Mouse (Mus musculus): ENCODE measurements around the gene Il10rb. TPM values are rescaled to one million over a fixed set of nuclear protein-coding genes. Genes with fewer than 3 reads are reported as not detected.

Gene Il10rb
- polyA plus RNA-seq (2017; shearing (Covaris generic)), result 124 TPM

DNA sequence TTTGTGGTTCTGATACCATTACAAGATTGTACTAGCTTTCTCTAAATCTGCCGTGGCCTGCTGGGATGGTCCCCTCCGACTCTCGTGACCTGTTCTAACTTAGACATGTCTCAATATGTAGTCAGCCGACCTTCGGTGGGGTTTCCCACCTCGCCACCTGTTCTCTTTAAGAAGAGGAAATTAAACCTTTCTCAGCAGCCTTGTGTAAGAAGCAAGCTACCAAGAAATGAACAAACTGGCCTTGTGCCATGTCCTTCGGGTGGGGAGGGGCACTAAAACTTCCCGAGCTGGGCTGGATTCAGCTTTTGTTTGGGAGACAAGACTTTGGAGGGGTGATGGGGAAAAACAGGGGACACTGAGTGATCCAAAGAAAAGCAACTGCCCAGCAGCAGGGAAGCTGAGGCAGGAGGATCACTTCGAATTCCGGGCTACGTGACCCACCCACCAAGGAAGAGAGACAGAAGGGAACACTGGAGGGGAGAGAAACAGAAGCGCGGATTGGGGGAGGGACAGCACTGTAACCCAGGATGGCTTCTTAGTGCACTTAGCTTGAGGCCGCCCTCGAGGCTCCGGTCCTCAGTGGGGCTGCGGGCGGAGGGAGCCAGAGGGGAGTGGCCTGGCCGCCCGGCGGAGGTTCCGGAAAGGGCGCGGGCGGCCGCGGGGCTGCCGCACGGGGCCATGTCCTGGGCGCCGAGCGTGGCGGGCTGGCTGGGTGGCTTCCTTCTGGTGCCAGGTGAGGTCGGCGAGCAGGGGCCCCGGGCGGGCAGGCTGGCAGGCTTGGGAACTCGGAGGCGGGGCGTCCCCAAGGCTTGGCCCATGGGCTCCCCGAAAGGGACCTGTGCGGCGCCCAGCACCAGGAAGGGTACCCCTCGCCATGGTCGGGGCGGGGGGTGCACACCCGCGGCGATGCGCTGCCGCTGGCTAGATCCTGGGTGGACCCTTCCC is at the start of gene Il10rb:
Il10rb (plus strand) TSS at position 525 of the 945 bp plus-strand sequence.

DNA sequence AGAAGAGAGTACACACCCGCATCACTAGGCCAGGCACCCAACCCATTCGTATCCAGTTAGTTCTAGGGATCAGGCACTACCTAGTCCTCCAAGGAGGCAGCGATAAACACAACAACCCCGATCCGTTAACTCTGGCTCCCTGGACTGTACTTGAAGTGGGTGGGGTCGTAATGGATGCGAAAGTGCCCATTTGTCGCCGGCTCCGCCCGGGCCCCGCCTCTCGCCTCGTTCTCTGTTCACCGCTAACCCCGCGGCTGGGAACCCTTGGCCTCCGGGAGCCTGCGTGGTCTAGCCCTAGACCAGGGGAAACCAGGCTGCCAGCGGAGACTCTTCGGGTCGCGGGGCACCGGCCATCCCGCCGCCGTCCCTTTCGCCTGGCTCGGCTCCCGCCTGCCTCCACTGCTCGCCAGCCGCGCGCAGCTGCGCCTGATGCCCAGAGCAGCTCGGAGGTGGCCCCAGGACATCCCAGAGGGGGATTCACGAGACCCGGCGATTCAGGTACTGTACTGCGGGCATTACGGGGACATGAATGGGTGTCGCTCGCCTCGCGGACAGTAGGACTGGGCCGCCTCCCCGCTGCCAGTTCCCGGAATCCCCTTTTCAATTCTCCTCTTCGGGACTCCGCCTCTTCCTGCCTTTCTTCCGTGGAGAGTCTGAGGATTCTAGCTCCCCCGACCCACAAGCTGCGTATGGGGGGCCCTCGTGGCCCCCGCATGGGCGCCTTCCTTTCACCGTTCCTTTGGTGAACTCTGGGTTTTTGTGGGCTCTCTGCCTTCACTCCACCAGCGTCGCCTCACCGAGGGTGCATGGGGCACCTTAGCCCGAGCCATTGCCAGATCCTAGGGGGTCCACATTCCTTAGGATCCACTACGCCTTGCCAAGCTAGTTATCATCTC is 33.1 kb upstream of the Il10rb start, which contains the start of gene Ifnar2:
Ifnar2 (plus strand) TSS at position 207 of the 896 bp plus-strand sequence.

DNA sequence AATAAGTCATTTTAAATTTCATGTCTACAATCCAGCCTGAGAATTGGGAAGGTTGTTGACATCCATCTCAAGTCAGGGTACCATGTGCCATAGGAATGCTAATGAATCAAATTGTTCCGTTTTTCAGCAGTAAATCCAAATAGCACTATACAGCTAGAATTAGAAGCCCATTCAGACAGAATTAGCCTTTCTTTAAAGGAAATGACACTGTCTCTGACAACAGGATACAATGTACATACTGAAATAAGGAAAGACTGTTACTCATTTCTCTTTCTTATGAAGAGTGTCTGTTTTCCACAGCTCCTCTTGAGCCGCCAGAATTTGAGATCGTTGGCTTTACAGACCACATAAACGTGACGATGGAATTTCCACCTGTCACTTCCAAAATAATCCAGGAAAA is 14.5 kb upstream of the Il10rb start, which contains the start of gene Gm21970:
Gm21970 (plus strand) TSS at position 301 of the 400 bp plus-strand sequence.

Other genes with a start within 250 kb of the Il10rb start
- not detected for gene Olig2, start 180.7 kb upstream of the Il10rb start, polyA plus RNA-seq (2017; shearing (Covaris generic))
- gene Olig1, start 136.4 kb upstream of the Il10rb start, polyA plus RNA-seq (2017; shearing (Covaris generic)), result not detected
- 72.8 TPM for gene Ifnar2, start 33.4 kb upstream of the Il10rb start, polyA plus RNA-seq (2017; shearing (Covaris generic))
- not detected for gene Gm21970, start 14.4 kb upstream of the Il10rb start, polyA plus RNA-seq (2017; shearing (Covaris generic))
- 194 TPM for gene Ifnar1, start 79.1 kb downstream of the Il10rb start, polyA plus RNA-seq (2017; shearing (Covaris generic))
- gene Ifngr2, start 140.9 kb downstream of the Il10rb start, polyA plus RNA-seq (2017; shearing (Covaris generic)), result 17.5 TPM
- gene Tmem50b, start 191.6 kb downstream of the Il10rb start, polyA plus RNA-seq (2017; shearing (Covaris generic)), result 38.8 TPM
- 4.1 TPM for gene Dnajc28, start 212.9 kb downstream of the Il10rb start, polyA plus RNA-seq (2017; shearing (Covaris generic))
- gene Gart, start 240.8 kb downstream of the Il10rb start, polyA plus RNA-seq (2017; shearing (Covaris generic)), result 157 TPM
- 157 TPM for gene Son, start 241.3 kb downstream of the Il10rb start, polyA plus RNA-seq (2017; shearing (Covaris generic))

All from CD4-positive, CD25-positive, alpha-beta regulatory T cell, adult 9 weeks (primary cell).